Mouse (Mus musculus) urinary bladder, postnatal 14 days (tissue): ENCODE measurements around the gene Kcnip4.
A peak's percentile ranks its signal among the peaks of the same experiment; 100 is the strongest.

Experiments
- DNase-seq: peaks from one replicate; pipeline ENCODE4 v3.0.0; 2021; ENCODE audit warnings: low spot score

Kcnip4 gene

GRCm38 (mm10) chr5:48408276-48408675 is 1116.4 kb downstream of the Kcnip4 start:
- DNase-seq: no peak

- DNase-seq: no peak
Observed at GRCm38 (mm10) chr5:48402497-48402896, 1122.2 kb downstream of the Kcnip4 start.

DNA sequence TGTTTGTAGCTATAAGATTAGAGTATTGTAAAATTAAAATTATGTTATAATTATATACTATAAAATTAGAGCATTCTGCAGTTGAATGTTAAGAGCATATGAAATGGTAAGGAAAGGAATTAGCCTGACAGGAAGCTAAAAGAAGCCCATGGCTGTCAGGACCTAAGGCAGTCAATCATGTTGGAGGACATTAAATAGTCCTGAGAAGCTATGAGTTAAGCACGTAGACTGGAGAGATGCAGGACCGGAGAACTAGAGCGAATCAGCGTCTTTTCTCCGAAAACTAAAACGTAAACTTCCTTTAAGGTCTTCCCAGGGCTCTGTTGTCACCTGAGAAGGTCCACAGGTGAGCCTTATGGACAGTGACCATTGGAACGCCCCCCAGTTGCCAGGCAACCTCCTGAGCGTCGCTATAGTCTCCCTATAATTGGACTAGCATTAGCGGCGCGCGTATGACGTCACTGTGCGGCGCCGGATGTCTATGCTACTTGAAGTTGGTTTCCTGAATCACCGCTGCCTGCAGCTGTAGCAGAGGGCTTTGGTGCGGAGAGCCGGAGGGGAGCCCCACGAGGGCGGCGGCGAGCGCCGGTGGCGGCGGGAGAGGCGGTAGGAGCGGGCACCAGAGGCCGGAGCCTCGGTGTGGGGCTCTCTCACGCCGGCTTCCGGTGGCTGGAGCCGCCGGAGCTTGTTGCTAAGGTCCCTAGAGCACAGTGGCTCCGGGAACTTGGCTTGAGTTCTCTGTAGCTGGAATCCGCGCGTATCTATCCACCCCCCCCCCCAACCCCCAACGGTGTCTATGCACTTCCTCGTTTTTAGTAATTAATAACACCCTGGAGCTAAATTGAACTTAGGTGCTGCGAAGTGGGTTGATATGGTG is 1152.6 kb downstream of the Kcnip4 start:
- peak; percentile 94 for DNase-seq

GRCm38 (mm10) chr5:48349309-48349708 is 1175.4 kb downstream of the Kcnip4 start:
- no peak for DNase-seq

DNA sequence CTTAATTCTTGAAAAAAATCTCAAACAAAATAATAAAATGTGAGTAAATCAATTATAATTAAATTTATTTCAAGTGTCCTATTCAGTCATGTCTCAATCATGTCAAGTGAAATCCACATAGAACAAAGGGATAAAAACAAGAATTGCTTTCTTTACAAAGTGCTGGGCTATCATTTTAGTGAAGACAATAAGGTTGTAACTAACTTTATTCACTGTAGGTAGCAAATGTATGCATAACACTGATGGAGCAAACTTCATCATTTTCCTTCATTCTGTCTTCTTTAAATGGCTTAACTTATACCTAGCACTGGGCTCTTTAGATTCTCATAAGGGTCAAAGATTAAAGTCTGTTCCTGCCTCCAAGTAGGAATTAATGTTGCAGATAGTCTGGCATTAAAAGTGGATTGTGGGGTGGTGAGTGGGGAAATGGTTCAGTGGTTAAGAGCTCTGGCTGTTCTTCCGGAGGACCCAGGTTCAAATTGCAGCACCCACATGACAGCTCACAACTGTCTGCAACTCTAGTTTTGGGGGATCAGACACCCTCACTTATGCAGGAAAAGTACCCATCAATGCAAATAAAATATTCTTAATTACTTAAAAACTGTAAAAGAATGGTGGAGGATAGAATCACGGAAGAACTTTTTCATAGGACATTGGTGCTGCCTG is 1178.6 kb downstream of the Kcnip4 start:
- no peak for DNase-seq

GRCm38 (mm10) chr5:48345095-48345982 is 1179.4 kb downstream of the Kcnip4 start:
- no peak for DNase-seq

GRCm38 (mm10) chr5:48340808-48341433 is 1183.8 kb downstream of the Kcnip4 start:
- DNase-seq: no peak
